Mouse (Mus musculus) heart, adult 2 months (tissue): ENCODE results near the gene Gm20503.

Experiments used
- CTCF ChIP-seq: fragments of 200-600 bp; IDR thresholded peaks from 2 replicates; pipeline ENCODE4 v1.8.1; 2022; ENCODE audit warnings: antibody characterized with exemption, mild to moderate bottlenecking, moderate library complexity
- EP300 ChIP-seq: fragments of 200-500 bp; IDR thresholded peaks from 2 replicates; pipeline ENCODE4 v1.6.1; 2011; ENCODE audit warnings: low read depth, low read length, control low read depth; ENCODE audit not compliant: insufficient read depth
- POLR2A ChIP-seq: fragments of 200-500 bp; IDR thresholded peaks from 2 replicates; pipeline ENCODE4 v1.6.1; 2011; ENCODE audit warnings: mild to moderate bottlenecking, low read depth, low read length, control low read depth; ENCODE audit not compliant: insufficient read depth

DNA sequence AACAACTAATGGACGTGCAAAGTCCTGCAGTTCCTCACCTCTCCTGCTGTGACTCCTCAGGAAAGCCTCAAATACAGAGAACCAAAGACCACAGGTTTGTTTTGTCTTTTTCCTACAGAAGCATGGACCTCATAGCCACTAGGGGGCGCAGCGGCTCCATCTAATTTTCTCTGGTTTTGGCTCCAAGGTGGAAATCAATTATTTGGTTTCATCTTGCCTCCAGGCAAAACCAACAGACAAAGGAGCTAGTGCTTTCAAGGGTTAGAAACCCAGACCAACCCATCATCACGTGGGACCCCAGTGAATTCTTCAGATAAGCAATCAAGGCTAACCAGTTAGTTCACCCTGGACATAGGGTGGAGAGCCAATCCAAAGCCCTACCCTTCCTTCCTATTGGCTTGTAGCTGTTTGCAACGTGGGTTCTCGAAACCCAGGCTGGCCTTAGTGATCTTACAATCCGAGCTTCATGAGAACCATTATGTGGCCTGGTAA lies 17.8 kb upstream of the Gm20503 start:
- TF ChIP-seq CTCF (peak; percentile 99), POLR2A (no peak), EP300 (0 out of 2 replicates have a peak, but pooled peaks have one; percentile 41)
